Mouse (Mus musculus): Measurements from ENCODE around the gene Atxn1.

Gene Atxn1

DNA sequence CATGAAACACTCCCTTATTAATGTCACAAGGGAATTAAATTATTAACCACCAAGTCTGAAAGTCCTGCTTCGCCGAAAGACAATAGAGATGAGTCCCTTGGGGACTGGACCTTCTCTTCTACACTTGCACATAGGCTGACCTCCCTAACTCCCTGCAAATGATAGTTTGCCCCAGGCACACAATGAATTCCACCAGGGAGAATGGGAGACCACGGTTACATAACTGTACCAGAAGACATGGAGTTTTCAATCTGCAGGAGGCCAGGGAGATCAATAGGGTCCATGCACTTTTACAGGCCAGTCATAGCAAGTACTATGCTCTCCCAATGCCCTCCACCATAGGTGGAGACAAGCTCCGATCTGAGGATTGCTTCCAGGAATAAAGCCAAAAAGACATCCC lies 113.7 kb downstream of the Atxn1 start:
- TF ChIP-seq GATA4 (IDR thresholded peaks at IDR 0.05; ENCODE audit: insufficient replicate concordance, low read length), result no peak

GRCm38 (mm10) chr13:45850181-45850974 lies 114.4 kb downstream of the Atxn1 start:
- TF ChIP-seq GATA4 (IDR thresholded peaks at IDR 0.05; ENCODE audit: insufficient replicate concordance, low read length), result no peak

- TF ChIP-seq GATA4 (IDR thresholded peaks at IDR 0.05; ENCODE audit: insufficient replicate concordance, low read length), result no peak
Measured at GRCm38 (mm10) chr13:45849145-45850023, 115.4 kb downstream of the Atxn1 start.

GRCm38 (mm10) chr13:45842511-45843055 lies 122.2 kb downstream of the Atxn1 start:
- TF ChIP-seq GATA4 (IDR thresholded peaks at IDR 0.05; ENCODE audit: insufficient replicate concordance, low read length), result no peak

DNA sequence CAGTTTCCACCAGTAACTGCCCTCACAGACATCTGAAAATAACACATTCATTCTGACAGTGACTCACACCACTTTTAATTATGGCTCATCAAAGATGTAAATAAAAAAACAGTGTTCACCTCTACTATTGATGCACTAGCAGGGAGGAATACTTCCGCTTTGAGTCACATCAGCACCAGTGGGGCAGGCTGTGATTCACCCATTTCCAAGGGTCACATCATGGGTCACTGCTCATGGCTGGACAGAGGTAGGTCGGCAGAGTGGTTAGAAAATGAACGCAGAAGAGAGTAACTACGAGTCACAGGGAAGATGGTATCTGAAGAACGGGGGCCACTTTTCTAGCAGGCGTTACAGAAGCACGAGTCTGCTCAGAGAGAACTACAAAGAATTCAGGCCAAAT lies 124.9 kb downstream of the Atxn1 start:
- TF ChIP-seq GATA4 (IDR thresholded peaks at IDR 0.05; ENCODE audit: insufficient replicate concordance, low read length), result no peak

DNA sequence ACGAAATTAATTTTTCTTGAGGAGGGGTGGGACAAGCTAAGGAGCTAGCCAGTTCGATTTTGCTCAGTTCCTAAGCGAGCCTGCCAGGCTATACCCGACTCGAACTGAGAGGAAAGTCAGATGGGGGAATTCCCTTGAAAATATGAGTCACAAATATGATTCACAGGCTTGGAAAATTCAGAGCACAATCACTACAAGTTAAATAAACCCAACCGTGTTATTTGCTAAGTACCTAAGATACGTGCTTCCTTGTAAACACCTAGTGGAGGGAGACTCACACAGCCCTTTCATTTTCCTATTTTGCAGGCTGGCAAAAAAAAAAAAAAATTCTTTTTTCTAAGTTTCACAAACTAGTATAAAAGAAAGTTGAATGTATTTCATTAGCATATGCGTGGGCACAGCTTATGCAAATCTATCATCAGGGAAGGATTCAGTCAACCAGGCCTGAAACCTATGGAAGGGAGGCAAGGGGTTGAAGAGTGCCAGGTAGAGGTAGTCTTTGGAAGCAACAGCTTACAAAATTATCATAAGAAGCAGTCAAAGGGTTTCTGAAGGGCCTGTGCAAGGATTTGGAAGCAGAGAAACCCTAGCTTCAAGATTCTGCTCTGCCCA lies 127.1 kb downstream of the Atxn1 start:
- no peak for TF ChIP-seq GATA4 (IDR thresholded peaks at IDR 0.05; ENCODE audit: insufficient replicate concordance, low read length)

GRCm38 (mm10) chr13:45836377-45837054 lies 128.3 kb downstream of the Atxn1 start:
- TF ChIP-seq GATA4 (IDR thresholded peaks at IDR 0.05; ENCODE audit: insufficient replicate concordance, low read length), result no peak

- no peak for TF ChIP-seq GATA4 (IDR thresholded peaks at IDR 0.05; ENCODE audit: insufficient replicate concordance, low read length)
Measured at GRCm38 (mm10) chr13:45834300-45834699, 130.5 kb downstream of the Atxn1 start.

DNA sequence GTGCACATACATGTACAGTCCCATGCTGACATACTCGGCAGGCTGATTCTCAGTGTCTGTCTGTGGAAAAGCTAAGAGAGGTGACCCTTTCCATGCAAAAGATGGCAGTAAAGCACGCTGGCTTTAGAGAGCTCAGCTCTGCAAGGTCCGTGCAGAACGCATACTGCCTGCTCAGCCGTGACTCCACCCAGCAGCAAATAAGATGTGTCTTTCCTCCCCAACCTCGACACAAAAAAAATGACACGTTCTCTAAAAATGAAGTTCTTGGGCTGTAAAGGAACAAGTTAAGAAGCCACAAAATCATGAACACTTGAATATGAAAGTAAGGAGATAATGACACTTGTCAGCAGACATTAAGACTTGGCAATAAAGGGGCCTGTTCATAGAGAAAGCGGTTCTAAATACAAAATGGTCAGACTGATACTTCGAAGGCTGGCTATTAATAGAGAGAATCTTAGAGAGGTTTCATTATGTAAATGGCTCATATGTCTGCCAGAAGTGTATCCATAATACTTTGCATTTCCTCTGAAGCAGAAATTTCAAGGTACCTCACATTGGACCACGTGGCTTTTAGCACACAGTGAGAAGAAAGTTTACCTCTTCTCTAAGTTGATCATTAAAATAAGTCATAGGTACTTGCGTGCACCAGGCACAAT lies 132.0 kb downstream of the Atxn1 start:
- no peak for TF ChIP-seq GATA4 (IDR thresholded peaks at IDR 0.05; ENCODE audit: insufficient replicate concordance, low read length)

- no peak for TF ChIP-seq GATA4 (IDR thresholded peaks at IDR 0.05; ENCODE audit: insufficient replicate concordance, low read length)
Measured at GRCm38 (mm10) chr13:45829341-45829936, 135.4 kb downstream of the Atxn1 start.

DNA sequence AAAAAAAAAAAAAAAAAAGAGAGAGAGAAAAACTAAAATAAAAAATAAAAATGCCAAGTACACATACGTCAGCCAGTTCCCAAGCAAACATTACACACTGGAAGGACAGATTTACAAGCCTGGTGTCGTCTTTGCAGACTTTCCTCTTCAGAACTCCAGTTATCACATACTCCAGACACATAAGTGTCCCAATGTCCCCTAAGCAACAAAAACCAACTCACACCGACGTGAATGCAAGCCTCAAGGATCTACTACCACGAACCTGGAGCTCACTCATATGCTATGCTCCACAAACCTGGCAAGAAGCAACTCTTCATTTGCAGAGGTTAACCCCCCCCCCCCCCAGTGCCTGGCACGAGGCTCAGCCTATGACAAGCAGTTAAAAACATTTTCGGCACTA lies 136.8 kb downstream of the Atxn1 start:
- no peak for TF ChIP-seq GATA4 (IDR thresholded peaks at IDR 0.05; ENCODE audit: insufficient replicate concordance, low read length)

- no peak for TF ChIP-seq GATA4 (IDR thresholded peaks at IDR 0.05; ENCODE audit: insufficient replicate concordance, low read length)
Measured at GRCm38 (mm10) chr13:45827619-45828018, 137.2 kb downstream of the Atxn1 start.

DNA sequence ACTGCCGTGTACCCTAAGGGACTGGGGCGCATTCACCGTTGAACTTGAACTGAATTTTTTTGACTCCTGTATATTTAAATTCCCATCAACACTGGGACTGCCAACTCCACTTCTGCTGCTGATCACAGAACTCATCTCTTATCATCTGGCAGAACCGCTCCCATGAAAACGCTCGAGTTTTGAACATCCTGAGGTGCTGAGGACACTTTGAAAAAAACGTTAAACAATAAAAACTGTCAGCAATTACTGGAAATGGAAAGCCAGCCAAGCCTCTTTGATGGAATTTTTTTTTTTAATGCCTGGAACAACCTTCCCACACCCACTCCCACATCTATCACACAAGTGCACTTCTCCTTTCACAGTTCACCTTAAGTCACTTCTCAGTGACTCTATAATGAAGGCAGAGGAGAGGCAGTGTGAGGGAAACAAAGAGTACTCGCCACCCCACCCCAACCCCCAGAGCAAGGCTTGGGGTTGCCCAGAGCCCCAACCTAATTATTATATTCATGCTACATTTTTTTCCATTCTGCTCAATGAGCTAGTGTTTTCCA lies 137.7 kb downstream of the Atxn1 start:
- TF ChIP-seq GATA4 (IDR thresholded peaks at IDR 0.05; ENCODE audit: insufficient replicate concordance, low read length), result no peak

GRCm38 (mm10) chr13:45822491-45822829 lies 142.3 kb downstream of the Atxn1 start:
- no peak for TF ChIP-seq GATA4 (IDR thresholded peaks at IDR 0.05; ENCODE audit: insufficient replicate concordance, low read length)

Data from liver, adult (tissue).